Mouse (Mus musculus) ES-E14 (cell line): ENCODE data around the gene Unc45b. TPM values are rescaled to one million over a fixed set of nuclear protein-coding genes. Genes with fewer than 3 reads are reported as not detected.

Experiments used
- DNase-seq: peaks from one replicate; pipeline ENCODE4 v3.0.0-alpha.2; 2013; ENCODE audit warnings: low read depth, low spot score
- H3K27ac ChIP-seq: 2 replicates; pipeline ENCODE4 v1.5.1; 2012; ENCODE audit warnings: low read depth, mild to moderate bottlenecking, low read length, moderate library complexity, mixed read lengths; ENCODE audit not compliant: poor library complexity, insufficient read depth, severe bottlenecking
- H3K36me3 ChIP-seq: 2 replicates; pipeline ENCODE4 v1.6.1; 2012; ENCODE audit warnings: mild to moderate bottlenecking, low read length, moderate library complexity, mixed read lengths; ENCODE audit not compliant: control insufficient read depth, poor library complexity, insufficient read depth, severe bottlenecking
- H3K4me1 ChIP-seq, 2 experiments: fragments of 150-350 bp in 1 of 2; sonication (generic) in 1 of 2; 2 replicates each; pipeline ENCODE4 v1.6.1; 2012; ENCODE audit warnings: low read length in 2 of 2, mild to moderate bottlenecking in 1 of 2, mixed read lengths in 1 of 2; ENCODE audit not compliant: control insufficient read depth in 2 of 2, insufficient read depth in 2 of 2, poor library complexity in 1 of 2
- H3K4me3 ChIP-seq, 2 experiments: fragments of 150-350 bp in 1 of 2; sonication (generic) in 1 of 2; 2 replicates each; pipeline ENCODE4 v1.5.1; 2012; ENCODE audit warnings: low read length in 2 of 2, low read depth in 1 of 2, mild to moderate bottlenecking in 1 of 2, mixed read lengths in 1 of 2; ENCODE audit not compliant: insufficient read depth in 1 of 2, poor library complexity in 1 of 2, severe bottlenecking in 1 of 2
- H3K9ac ChIP-seq: 2 replicates; pipeline ENCODE4 v1.6.1; 2012; ENCODE audit warnings: low read depth, mild to moderate bottlenecking, low read length, mixed read lengths; ENCODE audit not compliant: poor library complexity, insufficient read depth, severe bottlenecking
- H3K9me3 ChIP-seq: fragments of 150-350 bp; sonication (generic); 2 replicates; pipeline ENCODE4 v1.6.1; 2012; ENCODE audit warnings: low read depth, mild to moderate bottlenecking, low read length; ENCODE audit not compliant: control insufficient read depth, insufficient read depth
- CHD2 ChIP-seq: IDR thresholded peaks from 2 replicates; pipeline ENCODE4 v1.6.1; 2014; ENCODE audit warnings: mild to moderate bottlenecking, low read depth, low read length, inconsistent platforms
- HCFC1 ChIP-seq: IDR thresholded peaks from 2 replicates; pipeline ENCODE4 v1.6.1; 2012; ENCODE audit warnings: low read length, inconsistent platforms, borderline replicate concordance; ENCODE audit not compliant: insufficient read depth
- MAFK ChIP-seq: IDR thresholded peaks from 2 replicates; pipeline ENCODE4 v1.6.1; 2014; ENCODE audit warnings: mild to moderate bottlenecking, low read depth, low read length, inconsistent platforms; ENCODE audit not compliant: insufficient read depth
- ZC3H11A ChIP-seq: IDR thresholded peaks from 2 replicates; pipeline ENCODE4 v1.6.1; 2012; ENCODE audit warnings: low read depth, mild to moderate bottlenecking, inconsistent platforms, low read length, borderline replicate concordance
- ZNF384 ChIP-seq: IDR thresholded peaks from 2 replicates; pipeline ENCODE4 v1.6.1; 2012; ENCODE audit warnings: low read depth, low read length, inconsistent platforms
- in situ Hi-C, 2 experiments: fragments of 600-800 bp; cut with MboI; formaldehyde crosslinking; loops; one replicate each; pipeline ENCODE4 v1.15.1; 2025; ENCODE audit warnings: low sequenced_read_pairs in 2 of 2, inconsistent platforms in 1 of 2; ENCODE audit not compliant: unreplicated experiment in 2 of 2
- total RNA-seq: library from RNA; depleted of rRNA; stranded (reverse); fragments of 300-350 nt; gene quantifications from 2 replicates; pipeline ENCODE4 v1.2.3, GENCODE M21; 2012

The Unc45b gene
- total RNA-seq, 1 experiment, result 2.3 TPM

DNA sequence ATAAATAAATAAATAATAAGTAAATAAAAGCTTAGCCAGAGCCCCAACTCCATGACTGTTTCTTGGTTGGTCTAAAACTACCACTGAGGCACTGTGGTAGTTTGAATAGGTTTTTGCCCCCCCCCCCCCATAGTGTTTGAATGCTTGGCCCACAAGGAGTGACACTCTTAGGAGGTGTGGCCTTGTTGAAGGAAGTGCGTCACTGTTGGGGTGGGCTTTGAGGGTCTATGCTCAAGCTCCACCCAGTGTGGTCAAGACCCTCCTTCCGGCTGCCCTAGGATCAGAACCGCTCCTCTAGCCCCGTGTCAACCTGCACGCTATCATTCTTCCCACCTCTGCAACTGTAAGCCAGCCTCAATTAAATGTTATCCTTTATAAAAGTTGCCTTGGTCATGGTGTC is 34.7 kb upstream of the Unc45b start:
- H3K4me3 ChIP-seq, result peak overlapping the region; percentile 53 to 70
- in situ Hi-C loops, result loop anchor here in 1 of 2 experiments (25.0 kb wide), 1 partner anchor 638 kb away; no protein-coding TSS in a partner anchor

DNA sequence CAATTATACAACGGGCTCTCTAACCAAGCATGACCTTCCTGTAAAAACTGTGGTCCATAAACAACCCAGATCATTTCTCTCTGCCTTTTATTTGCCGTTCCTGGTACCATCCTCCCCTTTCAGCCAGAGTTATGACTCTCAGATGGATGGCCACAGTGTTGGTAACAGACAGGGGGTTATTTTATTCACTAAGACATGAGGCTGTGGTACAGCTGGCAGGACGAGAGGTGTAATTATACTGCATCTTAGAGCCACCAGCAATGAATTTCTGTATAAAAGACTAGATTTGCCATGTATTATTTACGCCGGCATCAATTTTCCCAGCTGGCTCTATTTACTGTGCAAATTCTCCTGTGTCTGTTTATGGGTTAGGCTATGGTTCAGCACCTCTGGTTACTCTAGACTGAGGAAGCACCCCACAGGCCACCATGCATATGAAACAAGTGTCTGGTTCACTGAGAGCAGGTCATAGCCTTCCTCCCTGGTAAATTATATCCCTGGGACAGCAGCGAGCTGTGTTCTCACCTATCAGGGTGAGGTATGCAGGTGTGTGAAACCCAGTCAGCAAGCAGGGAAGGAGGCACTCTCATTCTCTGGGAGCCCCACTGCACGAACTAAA is 32.5 kb upstream of the Unc45b start:
- TF ChIP-seq ZC3H11A, result no peak
- TF ChIP-seq MAFK, result no peak
- TF ChIP-seq CHD2, result no peak
- no peak for TF ChIP-seq HCFC1
- no peak for TF ChIP-seq ZNF384
- in situ Hi-C loops, result loop anchor here in 1 of 2 experiments (25.0 kb wide), 1 partner anchor 641 kb away; no protein-coding TSS in a partner anchor

More for the DNA sequence above, 34.7 kb upstream of the Unc45b start:
- peak overlapping the region; percentile 58; the same call in 1 of the 2 replicates for H3K9ac ChIP-seq
- TF ChIP-seq ZC3H11A (no peak), MAFK (no peak), CHD2 (no peak), HCFC1 (no peak), ZNF384 (no peak)
- H3K9me3 ChIP-seq, result no peaks in the 10 kb centered on the region
- H3K36me3 ChIP-seq, result peaks cover 4% of the 10 kb centered on the region
- peaks cover 0 to 2% of the 10 kb centered on the region in 2 experiments; a peak in 2 of 4 replicates for H3K4me1 ChIP-seq
- DNase-seq, result no peak
- H3K27ac ChIP-seq, result no peak overlapping the region

DNA sequence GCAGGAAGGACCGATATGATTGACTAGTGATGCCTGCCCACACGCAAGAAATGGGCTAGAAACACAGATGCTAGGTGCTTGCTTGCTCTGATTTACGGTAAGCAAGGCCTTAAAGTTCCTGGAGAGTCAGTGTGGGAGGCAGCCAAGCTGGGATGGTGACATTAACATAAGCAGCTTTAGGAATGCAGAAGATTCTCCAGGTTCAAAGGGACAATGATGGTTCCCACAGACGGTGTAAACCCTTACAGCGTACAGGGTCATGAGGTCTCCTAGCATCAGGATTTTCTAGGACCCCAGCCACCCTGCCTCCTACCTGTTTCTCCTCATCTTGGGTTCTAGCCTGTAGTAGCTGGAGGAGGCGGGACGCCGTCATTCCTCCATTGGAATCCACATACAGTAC is 27.2 kb upstream of the Unc45b start:
- H3K27ac ChIP-seq, result no peak overlapping the region
- TF ChIP-seq HCFC1 (no peak), CHD2 (no peak), ZNF384 (no peak), ZC3H11A (no peak), MAFK (no peak)
- H3K9ac ChIP-seq, result no peak overlapping the region
- in situ Hi-C loops, result loop anchor here in 1 of 2 experiments (5.0 to 25.0 kb wide), 2 partner anchors 136 to 646 kb away; no protein-coding TSS in a partner anchor
- peaks cover 6 to 19% of the 10 kb centered on the region in 2 experiments; a peak in 2 of 4 replicates for H3K4me1 ChIP-seq
- DNase-seq, result no peak
- H3K4me3 ChIP-seq, result no peak overlapping the region
- no peaks in the 10 kb centered on the region for H3K9me3 ChIP-seq
- peaks cover 7% of the 10 kb centered on the region for H3K36me3 ChIP-seq

More for the DNA sequence above, 32.5 kb upstream of the Unc45b start:
- H3K27ac ChIP-seq, result no peak overlapping the region
- H3K9me3 ChIP-seq, result no peaks in the 10 kb centered on the region
- no peak overlapping the region for H3K4me3 ChIP-seq
- peaks cover 7% of the 10 kb centered on the region for H3K36me3 ChIP-seq
- DNase-seq, result no peak
- no peak overlapping the region for H3K9ac ChIP-seq
- H3K4me1 ChIP-seq, result peaks cover under 1 to 6% of the 10 kb centered on the region in 2 experiments; a peak in 1 of 4 replicates

DNA sequence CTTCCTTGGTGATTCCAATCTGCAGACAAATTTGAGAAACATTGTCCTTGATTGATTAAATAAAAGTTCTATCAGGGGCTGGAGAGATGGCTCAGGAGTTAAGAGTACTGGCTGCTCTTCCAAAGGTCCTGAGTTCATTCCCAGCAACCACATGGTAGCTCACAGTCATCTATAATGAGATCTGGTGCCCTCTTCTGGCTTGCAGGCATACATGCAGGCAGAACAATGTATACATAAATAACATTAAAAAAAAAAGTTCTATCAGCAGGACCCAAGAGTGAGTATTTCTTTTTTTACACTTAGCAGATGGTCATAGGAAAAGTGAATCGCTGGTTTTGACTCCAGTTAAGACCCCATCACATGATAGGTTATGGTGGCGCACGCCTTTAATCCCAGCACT is 23.8 kb upstream of the Unc45b start:
- Histone ChIP-seq H3K4me3 (no peak overlapping the region), H3K27ac (no peak overlapping the region), H3K36me3 (peaks cover 2% of the 10 kb centered on the region; the same call in 1 of the 2 replicates), H3K9ac (no peak overlapping the region), H3K4me1 (peaks cover 6 to 20% of the 10 kb centered on the region in 2 experiments; a peak in 2 of 4 replicates), H3K9me3 (no peaks in the 10 kb centered on the region)
- peak; percentile 85 for TF ChIP-seq ZNF384
- TF ChIP-seq MAFK, result no peak
- DNase-seq, result no peak
- in situ Hi-C loops, result loop anchor here in 1 of 2 experiments (25.0 kb wide), 1 partner anchor 649 kb away; no protein-coding TSS in a partner anchor

DNA sequence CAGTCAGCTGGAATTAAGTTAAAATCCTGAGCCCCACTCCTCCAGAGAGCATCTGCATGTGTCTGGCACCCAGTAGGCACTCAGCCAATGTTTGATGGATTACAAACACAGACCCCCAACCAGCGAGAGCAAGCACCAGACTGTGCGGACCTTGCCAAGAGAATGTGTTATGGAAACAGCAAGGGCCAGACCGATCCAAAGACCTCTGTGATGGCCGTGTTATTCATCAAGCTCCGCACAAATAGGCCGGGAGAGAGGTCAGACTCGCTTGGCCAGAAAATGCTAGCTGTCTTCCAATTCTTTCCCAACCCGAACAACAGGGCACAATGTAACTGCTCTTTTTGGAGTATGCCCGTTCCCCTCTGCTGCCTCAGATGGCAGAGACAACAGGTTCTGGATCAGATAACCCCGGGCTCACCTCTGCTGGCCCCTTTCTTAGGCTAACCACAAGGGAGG is 21.8 kb upstream of the Unc45b start:
- Histone ChIP-seq H3K9ac (no peak overlapping the region), H3K36me3 (no peaks in the 10 kb centered on the region), H3K4me1 (peaks cover 0 to 10% of the 10 kb centered on the region in 2 experiments; a peak in 1 of 4 replicates), H3K4me3 (no peak overlapping the region), H3K9me3 (no peaks in the 10 kb centered on the region), H3K27ac (no peak overlapping the region)
- no peak for DNase-seq
- no peak for TF ChIP-seq MAFK
- in situ Hi-C loops, result loop anchor here in 1 of 2 experiments (25.0 kb wide), 1 partner anchor 651 kb away; no protein-coding TSS in a partner anchor
